Mouse (Mus musculus) lung, postnatal 0 days (tissue): ENCODE data around the gene Rapgef6.

Experiments used
- CTCF ChIP-seq: IDR thresholded peaks from 2 replicates; pipeline ENCODE4 v1.5.1; 2016; ENCODE audit warnings: antibody characterized with exemption, mild to moderate bottlenecking
- EP300 ChIP-seq: IDR thresholded peaks from 2 replicates; pipeline ENCODE4 v1.6.1; 2016; ENCODE audit warnings: antibody characterized with exemption, mild to moderate bottlenecking, control low read depth

DNA sequence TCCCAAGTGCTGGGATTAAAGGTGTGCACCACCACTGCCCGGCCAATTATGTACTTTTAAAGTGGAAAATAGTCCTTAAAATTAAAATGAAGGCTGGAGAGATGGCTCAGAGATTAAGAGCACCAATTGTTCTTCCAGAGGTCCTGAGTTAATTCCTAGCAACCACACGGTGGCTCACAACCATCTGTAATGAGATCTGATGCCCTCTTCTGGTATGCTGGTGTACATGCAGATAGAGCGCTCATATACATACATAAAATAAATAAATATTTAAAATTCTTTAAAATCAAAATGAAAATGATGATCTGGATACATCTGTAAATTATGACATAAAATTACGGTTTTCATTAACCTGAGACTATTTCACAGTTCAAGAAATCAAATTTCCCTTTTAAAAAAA, 123.8 kb downstream of the Rapgef6 start:
- 0 out of 2 replicates have a peak, but pooled peaks have one; percentile 25 for TF ChIP-seq CTCF
- TF ChIP-seq EP300: no peak
